ENCODE assay signal across 29 mouse cellular contexts in the genomic region with DNA sequence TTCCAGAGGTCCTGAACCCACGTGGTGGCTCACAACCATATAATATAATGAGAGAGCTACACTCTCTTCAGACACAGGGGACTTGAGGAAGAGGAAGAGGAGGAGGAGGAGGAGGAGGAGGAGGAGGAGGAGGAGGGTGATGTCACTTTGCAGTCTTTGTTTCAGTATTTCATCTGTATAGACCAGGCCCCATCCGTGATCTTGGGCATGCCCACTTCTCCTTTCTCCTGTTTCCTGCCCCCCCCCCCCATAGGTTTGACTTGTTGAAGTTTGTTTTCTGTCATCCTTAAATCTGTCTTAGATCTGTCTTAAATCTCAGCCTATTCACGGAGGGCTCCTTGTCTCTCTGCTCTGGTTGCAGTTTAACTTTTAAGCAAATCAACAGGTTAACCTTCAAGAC.
A peak's percentile ranks its signal among the peaks of the same experiment; 100 is the strongest.
DNase-seq lines count a peak whose midpoint lies in the region; ATAC-seq and TF ChIP-seq lines count a peak whose summit lies in the region.
"Had no signal": no experiment of that assay in that cellular context is flagged by ENCODE, and none has a peak within 500 bp of the region (broad histone marks: within the 10 kb centered on the region; RNA-seq: fewer than 3 reads in every experiment).

No protein-coding gene starts in this region.

- no peak for TF ChIP-seq CTCF in liver, postnatal 0 days (IDR thresholded peaks at IDR 0.05; ENCODE audit: low read depth)
- TF ChIP-seq CTCF in stomach, postnatal 0 days (IDR thresholded peaks at IDR 0.05; ENCODE audit: low read depth): no peak
- no peak for TF ChIP-seq CTCF in cerebellum, adult 2 months (IDR thresholded peaks at IDR 0.05; ENCODE audit: borderline replicate concordance, insufficient read depth, low read depth, low read length)

- peak; percentile 0 for DNase-seq in heart, postnatal 4 days
- DNase-seq in heart, postnatal 10 days: no peak
- peak; percentile 4 for DNase-seq in liver, postnatal 0 days
- DNase-seq in liver, embryonic 11.5 days (ENCODE audit: low spot score): no peak
- peak; percentile 0 for DNase-seq in testis, postnatal 14 days (ENCODE audit: low spot score)
- DNase-seq in testis, postnatal 10 days (ENCODE audit: low spot score): no peak
- peak; percentile 1 for DNase-seq in stomach, postnatal 0 days (ENCODE audit: low spot score)
- DNase-seq in cerebellum, adult 2 months: no peak
- DNase-seq: adrenal gland, adult 2 months; adrenal gland, postnatal 36 days; B cell, adult 2 months; cerebellum, adult 18-20 months; cerebellum, postnatal 14 days; kidney, postnatal 25 days; lung, adult 18-20 months; lung, postnatal 4 days; right cerebral cortex, postnatal 25 days; spleen, adult 18-20 months had no signal

- no peaks in the 10 kb centered on the region for H3K36me3 ChIP-seq in liver, postnatal 0 days (replicated peaks; ENCODE audit: insufficient read depth, low read length)
- no peaks in the 10 kb centered on the region for H3K36me3 ChIP-seq in liver, embryonic 11.5 days (ENCODE audit: control insufficient read depth, insufficient read depth, low read length)
- H3K36me3 ChIP-seq in stomach, postnatal 0 days (ENCODE audit: control insufficient read depth, insufficient read depth, low read length): no peaks in the 10 kb centered on the region
- H3K36me3 ChIP-seq: embryonic facial prominence, embryonic 15.5 days; forebrain, embryonic 15.5 days; heart, embryonic 15.5 days; intestine, embryonic 15.5 days; limb, embryonic 13.5 days; liver, embryonic 12.5 days had no signal

- H3K4me1 ChIP-seq in liver, postnatal 0 days (ENCODE audit: insufficient read depth): no peaks in the 10 kb centered on the region
- no peaks in the 10 kb centered on the region for H3K4me1 ChIP-seq in liver, embryonic 11.5 days (replicated peaks; ENCODE audit: control insufficient read depth, insufficient read depth, low read length)
- no peaks in the 10 kb centered on the region for H3K4me1 ChIP-seq in stomach, postnatal 0 days (replicated peaks; ENCODE audit: control insufficient read depth, insufficient read depth)
- no peaks in the 10 kb centered on the region for H3K4me1 ChIP-seq in cerebellum, adult 2 months (ENCODE audit: control insufficient read depth, insufficient read depth, low read length)
- H3K4me1 ChIP-seq: embryonic facial prominence, embryonic 15.5 days; forebrain, embryonic 15.5 days; heart, embryonic 15.5 days; intestine, embryonic 15.5 days; limb, embryonic 13.5 days; liver, embryonic 12.5 days; megakaryocyte, embryonic 14.5 days had no signal

- H3K27me3 ChIP-seq in liver, postnatal 0 days (ENCODE audit: insufficient read depth, low read length): peaks cover 12% of the 10 kb centered on the region; the same call in 1 of the 2 replicates
- peaks cover 6% of the 10 kb centered on the region for H3K27me3 ChIP-seq in liver, embryonic 11.5 days (replicated peaks; ENCODE audit: control insufficient read depth, insufficient read depth, low read length)
- H3K27me3 ChIP-seq in stomach, postnatal 0 days (ENCODE audit: control insufficient read depth, insufficient read depth, low read length): no peaks in the 10 kb centered on the region
- H3K27me3 ChIP-seq in cerebellum, adult 2 months (ENCODE audit: control insufficient read depth, insufficient read depth, low read length): no peaks in the 10 kb centered on the region; the same call in 1 of the 2 replicates

- H3K9ac ChIP-seq in liver, postnatal 0 days (replicated peaks): no peak overlapping the region
- no peak overlapping the region for H3K9ac ChIP-seq in liver, embryonic 11.5 days (ENCODE audit: low read depth, low read length)
- H3K9ac ChIP-seq in stomach, postnatal 0 days (ENCODE audit: low read length): no peak overlapping the region
- H3K9ac ChIP-seq: embryonic facial prominence, embryonic 15.5 days; forebrain, embryonic 15.5 days; heart, embryonic 15.5 days; intestine, embryonic 15.5 days; limb, embryonic 13.5 days; liver, embryonic 12.5 days had no signal

- H3K27ac ChIP-seq in liver, postnatal 0 days (ENCODE audit: low read depth): no peak overlapping the region
- no peak overlapping the region for H3K27ac ChIP-seq in liver, embryonic 11.5 days (ENCODE audit: low read depth, low read length)
- H3K27ac ChIP-seq in stomach, postnatal 0 days (replicated peaks): no peak overlapping the region
- H3K27ac ChIP-seq in cerebellum, adult 2 months (ENCODE audit: insufficient read depth, low read length): no peak overlapping the region
- H3K27ac ChIP-seq: embryonic facial prominence, embryonic 15.5 days; forebrain, embryonic 15.5 days; heart, embryonic 15.5 days; intestine, embryonic 15.5 days; layer of hippocampus, adult 2 months; left cerebral cortex, adult 2 months; limb, embryonic 13.5 days; liver, embryonic 12.5 days had no signal

- TF ChIP-seq POLR2A in cerebellum, adult 2 months (IDR thresholded peaks at IDR 0.05; ENCODE audit: borderline replicate concordance, insufficient read depth, low read length): no peak

- H3K4me3 ChIP-seq in liver, postnatal 0 days (ENCODE audit: low read depth, low read length): no peak overlapping the region
- H3K4me3 ChIP-seq in liver, embryonic 11.5 days (ENCODE audit: low read depth, low read length): no peak overlapping the region
- H3K4me3 ChIP-seq in stomach, postnatal 0 days (ENCODE audit: low read depth, low read length): no peak overlapping the region
- H3K4me3 ChIP-seq in cerebellum, adult 2 months (replicated peaks; ENCODE audit: insufficient read depth, low read depth, low read length): no peak overlapping the region
- H3K4me3 ChIP-seq: embryonic facial prominence, embryonic 15.5 days; forebrain, embryonic 15.5 days; heart, embryonic 15.5 days; intestine, embryonic 15.5 days; layer of hippocampus, adult 2 months; left cerebral cortex, adult 2 months; limb, embryonic 13.5 days; liver, embryonic 12.5 days; megakaryocyte, embryonic 14.5 days had no signal

- TF ChIP-seq EP300 in liver, postnatal 0 days (IDR thresholded peaks at IDR 0.05; ENCODE audit: low read depth): no peak
- TF ChIP-seq EP300 in stomach, postnatal 0 days (optimal IDR thresholded peaks at IDR 0.05): no peak

- WGBS in liver, postnatal 0 days (ENCODE audit: insufficient replicate concordance): 47% methylated on average over 3 of the region's 3 CpGs
- WGBS in liver, embryonic 11.5 days: 48% methylated on average over 2 of the region's 3 CpGs
- 58% methylated on average over 3 of the region's 3 CpGs for WGBS in stomach, postnatal 0 days
- 76% methylated on average over 3 of the region's 3 CpGs for WGBS in cerebellum, adult 2 months

- H3K9me3 ChIP-seq in liver, postnatal 0 days (ENCODE audit: low read length): no peaks in the 10 kb centered on the region
- H3K9me3 ChIP-seq in liver, embryonic 11.5 days (ENCODE audit: control insufficient read depth, low read length): no peaks in the 10 kb centered on the region
- no peaks in the 10 kb centered on the region for H3K9me3 ChIP-seq in stomach, postnatal 0 days (ENCODE audit: control insufficient read depth, low read length)
- H3K9me3 ChIP-seq: embryonic facial prominence, embryonic 15.5 days; forebrain, embryonic 15.5 days; intestine, embryonic 15.5 days; limb, embryonic 13.5 days had no signal

- no peak overlapping the region for H3K4me2 ChIP-seq in liver, postnatal 0 days (ENCODE audit: low read depth, low read length)
- H3K4me2 ChIP-seq in liver, embryonic 11.5 days: no peak overlapping the region
- H3K4me2 ChIP-seq in stomach, postnatal 0 days (replicated peaks; ENCODE audit: low read depth): no peak overlapping the region
- H3K4me2 ChIP-seq: embryonic facial prominence, embryonic 15.5 days; forebrain, embryonic 15.5 days; heart, embryonic 15.5 days; intestine, embryonic 15.5 days; limb, embryonic 13.5 days; liver, embryonic 12.5 days had no signal

- no peak for ATAC-seq in liver, postnatal 0 days
- ATAC-seq in liver, embryonic 11.5 days (replicated peaks; ENCODE audit: low FRiP score): no peak
- no peak for ATAC-seq in stomach, postnatal 0 days (ENCODE audit: low FRiP score, low TSS enrichment)
- ATAC-seq: activated CD4-positive, CD25-positive, alpha-beta regulatory T cell, adult 4 months; hindbrain, embryonic 16.5 days had no signal

- intact Hi-C loops in heart, postnatal 10 days (cut with DNase I): no loop called here

Comparison
In these comparisons a context has a peak if more than half of its experiments do, and no peak if none do; other contexts are left out.
1. DNase-seq: peak in heart, postnatal 4 days (single experiment), liver, postnatal 0 days (single experiment), testis, postnatal 14 days (single experiment) and stomach, postnatal 0 days (single experiment); none in heart, postnatal 10 days (0 of 2), liver, embryonic 11.5 days (single experiment), testis, postnatal 10 days (single experiment) and cerebellum, adult 2 months (0 of 2).